Comparison of ENCODE assay signal across 25 mouse cellular contexts in the genomic region with DNA sequence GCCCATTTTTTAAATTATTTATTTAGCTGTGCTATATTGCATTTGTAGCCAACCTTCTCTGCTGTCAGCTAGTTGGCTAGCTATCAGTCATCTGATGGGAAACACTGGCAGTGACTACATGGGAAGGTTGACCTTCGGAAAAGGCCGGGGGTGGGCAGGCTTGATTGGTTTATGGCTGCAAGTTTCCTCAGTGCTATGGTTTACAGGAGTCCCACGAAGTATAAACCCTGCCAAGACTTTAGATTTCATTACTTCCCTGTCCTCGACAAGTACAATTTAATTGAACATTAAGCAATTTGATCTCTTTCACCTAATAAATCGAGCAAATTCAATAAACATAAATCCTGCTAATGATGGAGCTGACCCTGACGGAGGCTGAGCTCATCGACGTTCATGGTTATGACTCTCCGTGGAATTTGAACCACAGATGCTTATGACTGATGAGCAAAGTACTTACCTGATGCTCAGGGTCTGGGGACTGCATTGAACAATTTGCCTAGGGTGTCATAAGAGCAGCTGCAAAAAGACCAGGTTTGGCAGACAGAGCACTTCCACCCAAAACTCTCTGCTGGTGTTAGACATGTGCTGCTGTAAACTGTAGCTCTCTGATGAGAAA. TPM values are rescaled to one million over a fixed set of nuclear protein-coding genes. Genes with fewer than 3 reads are reported as not detected.
DNase-seq lines count a peak whose midpoint lies in the region; ATAC-seq and TF ChIP-seq lines count a peak whose summit lies in the region.
"Had no signal": no experiment of that assay in that cellular context is flagged by ENCODE, and none has a peak within 500 bp of the region (broad histone marks: within the 10 kb centered on the region; RNA-seq: fewer than 3 reads in every experiment).

No protein-coding gene starts in this region.

- H3K27me3 ChIP-seq in lung, embryonic 15.5 days, result no peaks in the 10 kb centered on the region
- H3K27me3 ChIP-seq in intestine, postnatal 0 days (replicated peaks; ENCODE audit: control insufficient read depth, insufficient read depth, low read length), result no peaks in the 10 kb centered on the region
- H3K27me3 ChIP-seq: embryonic facial prominence, embryonic 12.5 days; limb, embryonic 12.5 days; liver, embryonic 13.5 days had no signal

- TF ChIP-seq CTCF in intestine, postnatal 0 days (IDR thresholded peaks at IDR 0.05; ENCODE audit: low read depth), result no peak

- intact Hi-C loops in left cerebral cortex, postnatal 14 days (cut with DNase I), result loop anchor here (10.0 kb wide), 1 partner anchor 294 kb away; no protein-coding TSS in a partner anchor

- peak; percentile 75; the same call in 1 of the 2 replicates for ATAC-seq in lung, embryonic 15.5 days (ENCODE audit: borderline replicate concordance, extremely low read depth, low FRiP score, low TSS enrichment)
- peak; percentile 73 for ATAC-seq in intestine, postnatal 0 days
- ATAC-seq in inflammation-experienced regulatory T-cells, adult 6 months, result no peak
- ATAC-seq: CD4-positive, CD25-positive, alpha-beta regulatory T cell, adult 4 months; forebrain, embryonic 14.5 days; hindbrain, embryonic 16.5 days; midbrain, embryonic 16.5 days had no signal

- H3K4me3 ChIP-seq in lung, embryonic 15.5 days, result no peak overlapping the region
- H3K4me3 ChIP-seq in intestine, postnatal 0 days (ENCODE audit: low read depth, low read length), result no peak overlapping the region
- H3K4me3 ChIP-seq: embryonic facial prominence, embryonic 12.5 days; limb, embryonic 12.5 days; liver, embryonic 13.5 days had no signal

- no peaks in the 10 kb centered on the region for H3K9me3 ChIP-seq in lung, embryonic 15.5 days
- H3K9me3 ChIP-seq in intestine, postnatal 0 days (ENCODE audit: control insufficient read depth), result no peaks in the 10 kb centered on the region
- H3K9me3 ChIP-seq: embryonic facial prominence, embryonic 12.5 days; limb, embryonic 12.5 days; liver, embryonic 13.5 days had no signal

- no peak overlapping the region for H3K4me2 ChIP-seq in lung, embryonic 15.5 days
- no peak overlapping the region for H3K4me2 ChIP-seq in intestine, postnatal 0 days (replicated peaks; ENCODE audit: low read depth)
- H3K4me2 ChIP-seq: embryonic facial prominence, embryonic 12.5 days; limb, embryonic 12.5 days; liver, embryonic 13.5 days; midbrain, embryonic 11.5 days had no signal

- peak; percentile 6 to 26 for DNase-seq in adrenal gland, postnatal 36 days
- no peak for DNase-seq in adrenal gland, adult 8-10 months
- no peak for DNase-seq in lung, postnatal 4 days
- DNase-seq in forelimb bud, embryonic 11.5 days (ENCODE audit: low read depth, low spot score), result peak; percentile 45
- no peak for DNase-seq in left cerebral cortex, postnatal 14 days (ENCODE audit: low spot score in 2 of 2)
- DNase-seq: cerebellum, adult 11 months; cerebellum, adult 9-11 months; embryo, embryonic 11 days; gastrocnemius, postnatal 25 days; kidney, adult 11 months; kidney, postnatal 14 days; layer of hippocampus, adult 9-11 months; liver, embryonic 13.5 days; lung, adult 2 months; thymus, postnatal 4 days had no signal

- H3K36me3 ChIP-seq in lung, embryonic 15.5 days, result no peaks in the 10 kb centered on the region
- H3K36me3 ChIP-seq in intestine, postnatal 0 days (ENCODE audit: control insufficient read depth, insufficient read depth), result no peaks in the 10 kb centered on the region
- H3K36me3 ChIP-seq: liver, embryonic 13.5 days had no signal

- 41% methylated on average over 9 of the region's 9 CpGs for WGBS in lung, embryonic 15.5 days
- WGBS in intestine, postnatal 0 days, result 41% methylated on average over 9 of the region's 9 CpGs

- no peak overlapping the region for H3K9ac ChIP-seq in lung, embryonic 15.5 days
- no peak overlapping the region for H3K9ac ChIP-seq in intestine, postnatal 0 days (ENCODE audit: low read depth, low read length)
- H3K9ac ChIP-seq: embryonic facial prominence, embryonic 12.5 days; limb, embryonic 12.5 days; liver, embryonic 13.5 days had no signal

- H3K27ac ChIP-seq in lung, embryonic 15.5 days, result no peak overlapping the region
- no peak overlapping the region for H3K27ac ChIP-seq in intestine, postnatal 0 days (ENCODE audit: low read depth, low read length)
- H3K27ac ChIP-seq: embryonic facial prominence, embryonic 12.5 days; limb, embryonic 12.5 days; liver, embryonic 13.5 days had no signal

- no peaks in the 10 kb centered on the region for H3K4me1 ChIP-seq in lung, embryonic 15.5 days
- H3K4me1 ChIP-seq in intestine, postnatal 0 days (replicated peaks; ENCODE audit: control insufficient read depth, insufficient read depth, low read length), result no peaks in the 10 kb centered on the region
- H3K4me1 ChIP-seq: embryonic facial prominence, embryonic 12.5 days; liver, embryonic 13.5 days had no signal

RNA-seq across cellular contexts. Expression of a gene that starts 57.3 kb away (rescaled TPM):
- total RNA-seq in adrenal gland, postnatal 36 days (2021), result 10 to 100 TPM; 13.3 to 23.5 TPM
- 10 to 100 TPM in 3 of 4 experiments, 1 to 10 TPM in 1; 8.7 to 25.6 (median 19.0) TPM for total RNA-seq in adrenal gland, adult 8-10 months (2022)
- polyA plus RNA-seq in lung, embryonic 15.5 days (2015; fragmentation: Nextera tagmentation; extraction: Ambion mirVana), result 26.0 and 32.5 TPM in 2 replicates
- polyA plus RNA-seq in intestine, postnatal 0 days (2015; fragmentation: Nextera tagmentation; extraction: Ambion mirVana), result 5.1 and 7.4 TPM in 2 replicates
- total RNA-seq in left cerebral cortex, postnatal 14 days (2021), result 10 to 100 TPM; 13.2 to 13.4 TPM
- 1 to 10 TPM in 1 of 3 experiments, under 1 TPM in 1, not detected in 1; 0.65 to 1.3 TPM for polyA plus RNA-seq in inflammation-experienced regulatory T-cells, adult 6 months (2017; shearing (Covaris generic))

Comparison
In these comparisons a context has a peak if more than half of its experiments do, and no peak if none do; other contexts are left out.
1. DNase-seq: peak in adrenal gland, postnatal 36 days (2 of 2) and forelimb bud, embryonic 11.5 days (single experiment); none in adrenal gland, adult 8-10 months (single experiment), lung, postnatal 4 days (0 of 2) and left cerebral cortex, postnatal 14 days (0 of 2).